Mouse (Mus musculus): ENCODE results near the gene Asb4. TPM values are rescaled to one million over a fixed set of nuclear protein-coding genes. Genes with fewer than 3 reads are reported as not detected.

Gene Asb4
- total and polyA plus RNA-seq, 3 experiments = 0.04 to 0.11 (median 0.07) TPM

GRCm38 (mm10) chr6:5394971-5395370 is 11.8 kb downstream of the Asb4 start:
- in situ Hi-C loops (cut with MboI; ENCODE audit: low pct_ligation_motif_present, low pct_unique_long_range_greater_than_20kb, low sequenced_read_pairs) (loop anchor here (25.0 kb wide), 4 partner anchors 258 to 833 kb away; no protein-coding TSS in a partner anchor), dilution Hi-C loops (cut with MboI; ENCODE audit: extremely low pct_ligation_motif_present, extremely low pct_unique_long_range_greater_than_20kb, low sequenced_read_pairs) (no loop called here)
- TF ChIP-seq ZMIZ1 (IDR thresholded peaks at IDR 0.05; ENCODE audit: low read depth, low read length) (no peak), MAX (IDR thresholded peaks at IDR 0.05; ENCODE audit: low read length) (no peak), CHD1 (IDR thresholded peaks at IDR 0.05; ENCODE audit: low read depth, low read length) (no peak), GABPA (IDR thresholded peaks at IDR 0.05; ENCODE audit: insufficient replicate concordance, low read depth, low read length) (no peak), RAD21 (IDR thresholded peaks at IDR 0.05; ENCODE audit: low read depth, low read length) (no peak), CHD2 (IDR thresholded peaks at IDR 0.05; ENCODE audit: low read length) (no peak), TBP (conservative IDR thresholded peaks at IDR 0.05; ENCODE audit: low read depth, low read length) (no peak), MXI1 (IDR thresholded peaks at IDR 0.05; ENCODE audit: low read depth, low read length) (no peak), KAT2A (IDR thresholded peaks at IDR 0.05; ENCODE audit: insufficient replicate concordance, low read length) (no peak), SIN3A (IDR thresholded peaks at IDR 0.05; ENCODE audit: low read length) (no peak), SMC3 (IDR thresholded peaks at IDR 0.05; ENCODE audit: low read depth, low read length) (no peak), ELF1 (IDR thresholded peaks at IDR 0.05; ENCODE audit: low read depth, low read length) (no peak), HCFC1 (IDR thresholded peaks at IDR 0.05; ENCODE audit: low read depth, low read length) (no peak), MEF2A (IDR thresholded peaks at IDR 0.05; ENCODE audit: borderline replicate concordance, low read depth, low read length) (no peak), POLR2A (IDR thresholded peaks at IDR 0.05; ENCODE audit: low read depth, low read length) (no peak), PAX5 (IDR thresholded peaks at IDR 0.05; ENCODE audit: low read length) (no peak), JUND (conservative IDR thresholded peaks at IDR 0.05; ENCODE audit: low read depth, low read length) (no peak), MYC (IDR thresholded peaks at IDR 0.05; ENCODE audit: low read depth, low read length) (no peak), BHLHE40 (IDR thresholded peaks at IDR 0.05; ENCODE audit: low read depth, low read length) (no peak), ETS1 (conservative IDR thresholded peaks at IDR 0.05; ENCODE audit: low read depth, low read length) (no peak)
- H3K79me2 ChIP-seq (replicated peaks; ENCODE audit: control insufficient read depth, extremely low read depth, insufficient read depth, poor library complexity, severe bottlenecking) = no peaks in the 10 kb centered on the region
- no peak overlapping the region for H3K4me2 ChIP-seq (ENCODE audit: insufficient read depth, low read depth, poor library complexity, severe bottlenecking)
- no peaks in the 10 kb centered on the region for H3K36me3 ChIP-seq (replicated peaks in 1 of 2; ENCODE audit: control insufficient read depth in 1 of 2, insufficient read depth in 1 of 2, low read length in 1 of 2)
- peaks cover 0 to 3% of the 10 kb centered on the region in 2 experiments; a peak in 1 of 4 replicates for H3K4me1 ChIP-seq (ENCODE audit: control insufficient read depth in 1 of 2, insufficient read depth in 2 of 2)
- no peak overlapping the region for H3K27ac ChIP-seq (ENCODE audit: insufficient read depth, low read depth)
- no peaks in the 10 kb centered on the region for H3K27me3 ChIP-seq (replicated peaks)
- no peak overlapping the region for H3K9ac ChIP-seq (ENCODE audit: insufficient read depth, low read depth)
- no peaks in the 10 kb centered on the region for H3K9me3 ChIP-seq (replicated peaks; ENCODE audit: low read length)
- no peak for DNase-seq (ENCODE audit: extremely low read depth)
- H3K4me3 ChIP-seq (replicated peaks in 1 of 3; ENCODE audit: low read depth in 2 of 3, low read length in 2 of 3, poor library complexity in 1 of 3) = no peak overlapping the region

- Histone ChIP-seq H3K27ac (ENCODE audit: insufficient read depth, low read depth) (no peak overlapping the region), H3K4me3 (replicated peaks in 1 of 3; ENCODE audit: low read depth in 2 of 3, low read length in 2 of 3, poor library complexity in 1 of 3) (no peak overlapping the region), H3K9ac (ENCODE audit: insufficient read depth, low read depth) (no peak overlapping the region), H3K27me3 (replicated peaks) (no peaks in the 10 kb centered on the region), H3K36me3 (replicated peaks in 1 of 2; ENCODE audit: control insufficient read depth in 1 of 2, insufficient read depth in 1 of 2, low read length in 1 of 2) (no peaks in the 10 kb centered on the region), H3K4me1 (ENCODE audit: control insufficient read depth in 1 of 2, insufficient read depth in 2 of 2) (peaks cover 3 to 4% of the 10 kb centered on the region in 2 experiments; a peak in 2 of 4 replicates), H3K4me2 (ENCODE audit: insufficient read depth, low read depth, poor library complexity, severe bottlenecking) (no peak overlapping the region), H3K79me2 (replicated peaks; ENCODE audit: control insufficient read depth, extremely low read depth, insufficient read depth, poor library complexity, severe bottlenecking) (no peaks in the 10 kb centered on the region), H3K9me3 (replicated peaks; ENCODE audit: low read length) (no peaks in the 10 kb centered on the region)
- dilution Hi-C loops (cut with MboI; ENCODE audit: extremely low pct_ligation_motif_present, extremely low pct_unique_long_range_greater_than_20kb, low sequenced_read_pairs) (no loop called here), in situ Hi-C loops (cut with MboI; ENCODE audit: low pct_ligation_motif_present, low pct_unique_long_range_greater_than_20kb, low sequenced_read_pairs) (loop anchor here (25.0 kb wide), 4 partner anchors 259 to 834 kb away; no protein-coding TSS in a partner anchor)
- TF ChIP-seq CTCF (conservative IDR thresholded peaks at IDR 0.05 in 1 of 2, IDR thresholded peaks at IDR 0.05 in 1 of 2; ENCODE audit: low read depth in 2 of 2, low read length in 2 of 2) (peak in 1 of 2 experiments; percentile 53; a peak in 2 of 4 replicates), E2F4 (IDR thresholded peaks at IDR 0.05; ENCODE audit: insufficient replicate concordance, low read depth, low read length) (no peak), RAD21 (IDR thresholded peaks at IDR 0.05; ENCODE audit: low read depth, low read length) (peak; percentile 7), HCFC1 (IDR thresholded peaks at IDR 0.05; ENCODE audit: low read depth, low read length) (no peak), SMC3 (IDR thresholded peaks at IDR 0.05; ENCODE audit: low read depth, low read length) (peak; percentile 7; the same call in 1 of the 2 replicates), MYC (IDR thresholded peaks at IDR 0.05; ENCODE audit: low read depth, low read length) (no peak), TBP (conservative IDR thresholded peaks at IDR 0.05; ENCODE audit: low read depth, low read length) (no peak)
- DNase-seq (ENCODE audit: extremely low read depth) = no peak
These were observed 13.6 kb downstream of the Asb4 start for GRCm38 (mm10) chr6:5396797-5397196.

Data from CH12.LX (cell line).